15 mouse cellular contexts compared by ENCODE assay signal in genomic region chr12:71204303-71204702, GRCm38 (mm10).
DNase-seq lines count a peak whose midpoint lies in the region; ATAC-seq and TF ChIP-seq lines count a peak whose summit lies in the region.
"Had no signal": no experiment of that assay in that cellular context is flagged by ENCODE, and none has a peak within 500 bp of the region (broad histone marks: within the 10 kb centered on the region; RNA-seq: fewer than 3 reads in every experiment).

No protein-coding gene starts in this region.

- no peak overlapping the region for H3K4me2 ChIP-seq in midbrain, postnatal 0 days (ENCODE audit: low read depth, low read length, poor library complexity, severe bottlenecking)
- no peak overlapping the region for H3K4me2 ChIP-seq in midbrain, embryonic 16.5 days (ENCODE audit: low read length)
- H3K4me2 ChIP-seq: forebrain, embryonic 12.5 days; liver, embryonic 11.5 days; midbrain, embryonic 11.5 days; stomach, embryonic 15.5 days had no signal

- H3K36me3 ChIP-seq in kidney, adult 2 months (ENCODE audit: control insufficient read depth, insufficient read depth, low read length): no peaks in the 10 kb centered on the region
- H3K36me3 ChIP-seq in midbrain, postnatal 0 days (ENCODE audit: insufficient read depth, low read length): no peaks in the 10 kb centered on the region
- H3K36me3 ChIP-seq in midbrain, embryonic 16.5 days (ENCODE audit: control insufficient read depth, insufficient read depth, low read length): no peaks in the 10 kb centered on the region

- H3K4me1 ChIP-seq in cerebellum, adult 2 months (ENCODE audit: control insufficient read depth, insufficient read depth, low read length): no peaks in the 10 kb centered on the region; the same call in 1 of the 2 replicates
- H3K4me1 ChIP-seq in kidney, adult 2 months (ENCODE audit: control insufficient read depth, insufficient read depth, low read length): no peaks in the 10 kb centered on the region
- no peaks in the 10 kb centered on the region for H3K4me1 ChIP-seq in midbrain, postnatal 0 days (ENCODE audit: insufficient read depth, low read length)
- H3K4me1 ChIP-seq in midbrain, embryonic 16.5 days (ENCODE audit: control insufficient read depth, insufficient read depth, low read length): no peaks in the 10 kb centered on the region
- H3K4me1 ChIP-seq: forebrain, embryonic 12.5 days; stomach, embryonic 15.5 days had no signal

- no peaks in the 10 kb centered on the region for H3K27me3 ChIP-seq in cerebellum, adult 2 months (ENCODE audit: control insufficient read depth, insufficient read depth, low read length)
- H3K27me3 ChIP-seq in kidney, adult 2 months (replicated peaks; ENCODE audit: control insufficient read depth, insufficient read depth, low read length): no peaks in the 10 kb centered on the region
- H3K27me3 ChIP-seq in midbrain, postnatal 0 days (ENCODE audit: insufficient read depth, low read length): no peaks in the 10 kb centered on the region
- H3K27me3 ChIP-seq in midbrain, embryonic 16.5 days (ENCODE audit: control insufficient read depth, insufficient read depth, low read depth, low read length): no peaks in the 10 kb centered on the region
- H3K27me3 ChIP-seq: forebrain, embryonic 12.5 days; stomach, embryonic 15.5 days had no signal

- no peak for TF ChIP-seq POLR2A in cerebellum, adult 2 months (IDR thresholded peaks at IDR 0.05; ENCODE audit: borderline replicate concordance, insufficient read depth, low read length)
- no peak for TF ChIP-seq POLR2A in kidney, adult 2 months (IDR thresholded peaks at IDR 0.05; ENCODE audit: low read depth, low read length)

- no peak overlapping the region for H3K27ac ChIP-seq in cerebellum, adult 2 months (ENCODE audit: insufficient read depth, low read length)
- H3K27ac ChIP-seq in kidney, adult 2 months (ENCODE audit: insufficient read depth, low read depth, low read length): no peak overlapping the region
- H3K27ac ChIP-seq in midbrain, postnatal 0 days (ENCODE audit: low read depth, low read length): no peak overlapping the region
- no peak overlapping the region for H3K27ac ChIP-seq in midbrain, embryonic 16.5 days (ENCODE audit: low read length)
- H3K27ac ChIP-seq: forebrain, embryonic 12.5 days; heart, embryonic 10.5 days; stomach, embryonic 15.5 days had no signal

- H3K9me3 ChIP-seq in midbrain, postnatal 0 days (ENCODE audit: low read length): no peaks in the 10 kb centered on the region
- H3K9me3 ChIP-seq in midbrain, embryonic 16.5 days (replicated peaks; ENCODE audit: control insufficient read depth, low read length, poor library complexity, severe bottlenecking): no peaks in the 10 kb centered on the region
- H3K9me3 ChIP-seq: forebrain, embryonic 12.5 days; heart, embryonic 10.5 days; stomach, embryonic 15.5 days had no signal

- ATAC-seq in midbrain, postnatal 0 days (ENCODE audit: low FRiP score): no peak
- no peak for ATAC-seq in midbrain, embryonic 16.5 days
- ATAC-seq: intestine, embryonic 16.5 days had no signal

- no peak for DNase-seq in cerebellum, adult 2 months
- no peak for DNase-seq in cerebellum, adult 9-11 months
- DNase-seq in kidney, adult 2 months: no peak
- DNase-seq in kidney, postnatal 25 days: no peak
- DNase-seq in midbrain, postnatal 0 days (ENCODE audit: low spot score): no peak
- peak; percentile 13 for DNase-seq in retina, embryonic 14.5 days (ENCODE audit: low spot score)
- no peak for DNase-seq in frontal cortex, postnatal 10 days (ENCODE audit: low spot score in 2 of 2)
- DNase-seq: layer of hippocampus, adult 9-11 months had no signal

- H3K4me3 ChIP-seq in cerebellum, adult 2 months (replicated peaks; ENCODE audit: insufficient read depth, low read depth, low read length): no peak overlapping the region
- H3K4me3 ChIP-seq in kidney, adult 2 months (ENCODE audit: insufficient read depth, low read depth, low read length): no peak overlapping the region
- H3K4me3 ChIP-seq in midbrain, postnatal 0 days (ENCODE audit: low read depth, low read length): no peak overlapping the region
- no peak overlapping the region for H3K4me3 ChIP-seq in midbrain, embryonic 16.5 days (ENCODE audit: low read depth, low read length)
- H3K4me3 ChIP-seq: forebrain, embryonic 12.5 days; heart, embryonic 10.5 days; stomach, embryonic 15.5 days had no signal

- 79% methylated on average over 3 of the region's 3 CpGs for WGBS in cerebellum, adult 2 months
- 70% methylated on average over 3 of the region's 3 CpGs for WGBS in kidney, adult 2 months
- WGBS in midbrain, postnatal 0 days: 80% methylated on average over 3 of the region's 3 CpGs
- WGBS in midbrain, embryonic 16.5 days: 84% methylated on average over 3 of the region's 3 CpGs

- no peak overlapping the region for H3K9ac ChIP-seq in midbrain, postnatal 0 days (replicated peaks; ENCODE audit: low read length, poor library complexity, severe bottlenecking)
- no peak overlapping the region for H3K9ac ChIP-seq in midbrain, embryonic 16.5 days (ENCODE audit: low read depth, low read length)
- H3K9ac ChIP-seq: forebrain, embryonic 12.5 days; stomach, embryonic 15.5 days had no signal

- peak; percentile 22; the same call in 1 of the 2 replicates for TF ChIP-seq CTCF in cerebellum, adult 2 months (IDR thresholded peaks at IDR 0.05; ENCODE audit: borderline replicate concordance, insufficient read depth, low read depth, low read length)
- peak; percentile 31 for TF ChIP-seq CTCF in kidney, adult 2 months (conservative IDR thresholded peaks at IDR 0.05; ENCODE audit: insufficient read depth, insufficient read length, low read depth, low read length)
- peak; percentile 50 for TF ChIP-seq CTCF in midbrain, postnatal 0 days (IDR thresholded peaks at IDR 0.05)
